Mouse (Mus musculus) left cerebral cortex, postnatal 36 days (tissue): ENCODE measurements around the gene Slc35e3. TPM values are rescaled to one million over a fixed set of nuclear protein-coding genes. Genes with fewer than 3 reads are reported as not detected.
A peak's percentile ranks its signal among the peaks of the same experiment; 100 is the strongest.

Experiments used
- DNase-seq, 2 experiments: peaks; one replicate each; pipeline ENCODE4 v3.0.0; 2021 to 2022; ENCODE audit warnings: low spot score in 2 of 2, mixed read lengths in 1 of 2
- intact Hi-C: fragments of 180-260 bp; cut with DNase I; formaldehyde crosslinking; loops from one replicate; pipeline ENCODE4 v1.15.1; 2025
- total RNA-seq, 2 experiments: library from RNA; stranded (reverse); gene quantifications; 2 replicates each; pipeline ENCODE4 v1.2.3; 2021

The Slc35e3 gene
- 10 to 100 TPM; 30.2 to 30.9 TPM for total RNA-seq

DNA sequence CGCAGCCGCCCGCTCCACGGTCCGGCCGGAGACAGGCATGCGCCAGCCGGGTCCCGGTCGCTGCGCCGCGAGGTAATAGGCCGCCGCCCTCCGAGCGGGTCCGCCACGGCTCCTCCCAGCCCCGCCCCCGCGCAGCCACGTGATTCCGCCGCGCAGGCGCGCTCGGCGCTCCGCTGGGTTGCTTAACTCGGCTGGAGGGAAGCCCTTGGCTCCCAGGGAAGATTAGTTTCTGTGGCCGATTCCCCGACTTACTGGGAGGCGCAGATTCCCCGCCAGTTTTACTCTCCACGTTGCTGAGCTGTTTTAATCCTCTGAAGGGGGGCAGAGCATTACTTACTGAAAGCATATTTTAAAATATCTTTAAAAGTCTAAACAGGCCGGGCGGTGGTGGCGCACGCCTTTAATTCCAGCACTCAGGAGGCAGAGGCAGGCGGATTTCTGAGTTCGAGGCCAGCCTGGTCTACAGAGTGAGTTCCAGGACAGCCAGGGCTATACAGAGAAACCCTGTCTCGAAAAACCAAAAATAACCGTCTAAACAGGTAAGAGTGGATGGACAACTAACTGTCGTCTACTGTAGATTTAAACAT lies at the start of gene Slc35e3:
Gene Slc35e3, minus strand, starts transcription at position 69 of the 587 bp plus-strand sequence.
- intact Hi-C loops = no loop called here
- peak; percentile 93 to 97 for DNase-seq

DNA sequence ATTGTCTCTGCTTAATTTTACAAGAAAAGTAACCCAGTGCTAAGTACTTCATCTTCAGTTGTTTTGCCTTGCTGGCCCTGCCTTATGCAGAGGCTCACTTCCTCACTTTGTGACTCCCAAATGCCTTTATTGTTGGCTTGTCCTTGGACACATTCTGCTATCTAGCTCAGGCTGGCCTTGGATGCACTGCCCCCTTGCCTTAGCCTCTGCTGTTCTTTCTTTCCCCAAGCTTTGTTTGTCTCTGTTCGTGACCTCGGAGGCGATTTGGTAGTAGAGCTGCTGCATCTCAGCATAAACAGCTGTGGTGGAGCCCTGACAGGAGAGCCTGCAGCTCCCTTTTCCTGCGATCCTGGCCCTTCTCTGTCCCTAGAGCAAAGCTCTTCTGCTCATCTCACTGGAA lies 49.0 kb upstream of the Slc35e3 start:
- intact Hi-C loops = loop anchor here (10.0 kb wide), 1 partner anchor 750 kb away; no protein-coding TSS in a partner anchor
- DNase-seq = no peak

DNA sequence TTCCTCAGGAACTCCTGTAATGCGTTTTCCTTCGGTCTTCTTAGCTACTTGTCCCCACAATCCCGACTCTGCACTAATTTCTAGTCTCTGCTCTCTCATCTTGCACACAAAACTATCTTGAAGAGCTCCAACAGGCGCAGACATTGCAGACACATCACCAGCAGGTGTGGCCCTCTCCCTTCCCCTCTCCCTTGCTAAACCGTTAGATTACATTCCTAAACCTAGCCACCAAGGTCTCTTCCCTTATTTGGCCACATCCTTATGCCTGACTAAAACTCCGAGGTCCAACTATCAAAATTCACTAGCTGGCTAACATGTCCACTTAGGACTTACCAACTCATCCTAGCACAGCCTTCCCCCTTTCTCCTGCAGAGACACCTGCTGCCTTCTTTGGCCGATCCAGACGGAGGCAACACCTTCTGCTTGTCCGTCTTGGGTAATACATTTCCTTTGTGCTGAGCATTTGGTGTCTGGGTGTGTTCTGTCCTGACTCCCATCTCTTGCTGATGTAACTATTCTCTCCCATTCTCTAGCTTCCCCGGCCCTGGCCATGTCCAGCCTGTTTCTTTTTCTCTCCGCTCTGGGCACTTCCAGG lies 47.4 kb upstream of the Slc35e3 start:
- intact Hi-C loops = loop anchor here (2.0 to 10.0 kb wide), 3 partner anchors 51 to 751 kb away; no protein-coding TSS in a partner anchor
- no peak for DNase-seq

- intact Hi-C loops = loop anchor here (2.0 to 10.0 kb wide), 3 partner anchors 52 to 752 kb away; no protein-coding TSS in a partner anchor
Measured at GRCm38 (mm10) chr10:117792141-117793091, 46.3 kb upstream of the Slc35e3 start, which contains the start of gene Nup107. TSS of gene Nup107 (minus strand) at chr10:117792705.

DNA sequence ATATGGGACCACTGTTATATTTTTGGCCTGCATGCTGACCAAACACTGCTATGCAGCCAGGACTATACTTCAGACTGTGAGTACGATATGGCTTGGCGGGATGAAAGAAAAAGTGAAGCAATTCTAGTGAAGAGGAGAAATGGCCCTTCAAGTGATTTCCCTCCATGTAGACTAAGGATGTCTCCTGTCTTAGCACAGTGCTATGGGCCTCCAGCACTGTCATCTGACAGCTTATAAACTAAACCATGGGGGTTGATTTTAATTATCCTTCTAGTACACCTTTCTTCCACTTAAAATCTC lies 45.0 kb upstream of the Slc35e3 start:
- intact Hi-C loops = loop anchor here (5.0 to 10.0 kb wide), 2 partner anchors 321 to 754 kb away; no protein-coding TSS in a partner anchor
- DNase-seq = no peak

More at GRCm38 (mm10) chr10:117792141-117793091, 46.3 kb upstream of the Slc35e3 start, which contains the start of gene Nup107:
- peak; percentile 100 for DNase-seq

GRCm38 (mm10) chr10:117790421-117791170 lies 44.4 kb upstream of the Slc35e3 start:
- no peak for DNase-seq
- intact Hi-C loops = loop anchor here (5.0 to 10.0 kb wide), 2 partner anchors 322 to 754 kb away; no protein-coding TSS in a partner anchor

GRCm38 (mm10) chr10:117790011-117790410 lies 43.8 kb upstream of the Slc35e3 start:
- DNase-seq = no peak
- intact Hi-C loops = loop anchor here (5.0 to 10.0 kb wide), 2 partner anchors 322 to 755 kb away; no protein-coding TSS in a partner anchor

DNA sequence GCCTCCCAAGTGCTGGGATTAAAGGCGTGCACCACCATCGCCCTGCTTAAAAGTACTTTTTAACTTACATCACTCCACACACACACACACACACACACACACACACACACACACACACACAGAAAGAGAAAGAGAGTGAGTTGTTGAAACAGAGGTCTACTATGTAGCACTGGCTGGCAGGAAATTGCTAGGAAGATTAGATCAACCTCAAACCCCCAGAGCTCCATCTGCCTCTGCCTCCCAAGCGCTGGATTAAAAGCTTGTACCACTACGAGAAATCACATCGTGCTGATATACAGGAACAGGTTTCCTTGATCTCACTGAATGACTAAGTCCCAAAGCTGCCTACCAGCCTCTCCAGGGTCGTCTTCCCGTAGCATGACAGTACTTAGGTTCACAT lies 38.5 kb upstream of the Slc35e3 start:
- DNase-seq = no peak
- intact Hi-C loops = no loop called here

- intact Hi-C loops = no loop called here
- no peak for DNase-seq
Measured at GRCm38 (mm10) chr10:117783786-117784420, 37.7 kb upstream of the Slc35e3 start.

GRCm38 (mm10) chr10:117782491-117783260 lies 36.5 kb upstream of the Slc35e3 start:
- intact Hi-C loops = no loop called here
- DNase-seq = no peak

DNA sequence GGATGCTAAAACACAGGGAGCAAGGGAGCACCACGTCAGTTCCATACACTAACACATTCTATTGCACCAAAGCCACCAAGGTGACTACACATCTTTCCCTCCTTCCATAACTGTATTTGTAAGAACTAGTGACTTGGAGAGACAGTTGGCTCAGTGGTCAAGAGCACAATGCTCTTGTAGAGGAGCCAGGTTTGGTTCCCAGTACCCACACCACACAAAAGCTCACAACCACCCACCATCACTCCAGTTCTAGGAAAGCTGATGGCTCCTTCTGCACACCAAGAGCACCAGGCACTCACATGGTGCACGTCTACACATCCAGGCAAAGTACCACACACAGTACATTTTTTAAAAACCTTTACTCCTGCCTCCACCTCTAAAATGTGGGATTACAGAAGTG lies 35.9 kb upstream of the Slc35e3 start:
- intact Hi-C loops = no loop called here
- no peak for DNase-seq

DNA sequence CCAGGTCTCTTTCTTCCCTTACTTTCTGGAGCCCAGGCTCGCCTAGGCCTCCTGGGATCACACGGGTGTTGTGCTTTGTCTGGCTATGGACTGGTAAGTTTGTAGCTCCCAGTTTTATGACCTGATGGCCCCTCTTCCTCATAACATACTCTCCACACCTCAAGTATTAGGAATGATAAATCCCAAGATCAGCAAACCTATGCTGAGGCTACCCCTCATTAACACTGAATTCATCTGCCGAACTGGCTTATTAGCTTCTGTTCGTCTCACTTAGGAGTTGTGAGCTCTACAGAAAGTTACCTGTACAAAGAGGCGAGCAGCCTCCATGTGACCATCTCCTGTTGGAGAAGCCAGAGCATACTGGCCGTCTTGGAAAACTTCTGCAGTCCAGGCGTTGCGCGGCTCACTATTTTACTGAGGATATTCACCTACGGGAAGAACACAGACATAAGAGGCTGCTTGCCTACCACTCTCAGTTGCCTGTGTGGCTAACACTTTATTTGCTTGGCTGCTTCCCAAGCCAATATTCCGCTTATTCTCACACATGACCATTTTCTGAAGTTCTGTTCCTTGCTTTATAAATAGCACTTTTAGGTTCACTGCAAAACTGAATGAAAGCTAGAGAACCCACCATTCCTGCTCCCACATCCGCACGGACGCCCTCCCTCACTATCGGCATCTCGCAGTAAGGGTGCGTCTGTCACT lies 35.0 kb upstream of the Slc35e3 start:
- DNase-seq = no peak
- intact Hi-C loops = no loop called here

- intact Hi-C loops = no loop called here
- DNase-seq = no peak
Measured at GRCm38 (mm10) chr10:117780306-117780911, 34.2 kb upstream of the Slc35e3 start.

DNA sequence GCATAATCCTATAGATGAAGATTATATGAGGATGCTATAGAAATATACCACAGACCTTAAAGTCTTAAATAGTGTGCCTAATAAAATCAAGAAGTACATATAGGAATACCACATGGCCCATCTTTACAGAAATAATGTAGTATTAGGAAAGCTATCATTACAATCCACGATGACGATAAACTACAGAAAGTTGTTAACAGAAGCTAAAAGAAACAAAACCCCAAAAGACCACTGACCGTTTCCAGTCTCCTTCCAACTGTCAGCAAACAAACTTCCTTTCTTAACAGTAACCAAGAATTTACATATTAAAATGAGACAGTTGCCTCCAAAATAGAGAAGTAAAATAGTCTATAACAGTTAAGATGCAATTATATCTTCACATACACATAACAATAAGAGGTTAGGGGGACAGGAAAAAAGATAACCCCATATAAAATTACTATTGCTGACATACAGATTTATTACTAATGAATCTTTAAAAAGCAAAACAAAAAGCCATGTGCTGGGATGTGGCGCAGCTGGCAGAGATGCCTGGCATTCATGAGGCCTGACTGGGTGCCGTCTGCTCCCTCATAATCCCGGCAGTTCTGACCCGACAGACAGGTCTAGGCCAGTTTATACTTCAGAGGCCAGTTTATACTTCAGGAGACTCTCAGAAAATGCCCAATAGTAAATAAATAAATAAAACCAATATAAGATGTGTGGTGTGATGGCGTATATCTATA lies 33.6 kb upstream of the Slc35e3 start:
- intact Hi-C loops = no loop called here
- DNase-seq = no peak

GRCm38 (mm10) chr10:117778951-117779350 lies 32.8 kb upstream of the Slc35e3 start:
- no peak for DNase-seq
- intact Hi-C loops = no loop called here

GRCm38 (mm10) chr10:117778328-117778910 lies 32.3 kb upstream of the Slc35e3 start:
- DNase-seq = no peak
- intact Hi-C loops = no loop called here
